Mouse (Mus musculus): ENCODE data around the gene Rpp25l.
"Not testable (repeated sequence)": the region's sequence is repeated elsewhere in the genome, so short reads cannot be mapped to it uniquely, and the experiment has no call there.

DNA sequence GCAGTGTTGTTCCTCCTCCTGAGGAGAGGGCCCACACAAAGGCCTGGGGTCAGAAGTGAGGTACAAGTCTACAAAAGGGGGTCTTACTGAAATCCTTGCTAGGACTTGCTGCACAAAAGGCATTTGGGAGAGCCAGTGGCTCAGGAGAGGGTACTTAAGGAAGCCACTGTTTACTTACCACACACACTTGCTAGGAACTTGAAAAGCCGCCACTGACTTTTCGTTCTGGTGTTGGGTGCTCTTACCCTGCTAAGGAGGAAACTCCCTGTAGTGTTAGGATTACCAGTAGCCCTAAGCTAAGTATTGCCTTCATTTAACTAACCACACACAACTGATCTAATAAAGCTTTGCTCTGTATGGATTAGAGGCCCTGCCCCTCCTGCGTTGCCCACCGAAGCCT is 23.3 kb downstream of the Rpp25l start:
- TF ChIP-seq HCFC1 (IDR thresholded peaks at IDR 0.05; ENCODE audit: borderline replicate concordance, insufficient read depth, low read length); ZC3H11A (IDR thresholded peaks at IDR 0.05; ENCODE audit: borderline replicate concordance, low read depth, low read length); MAFK (IDR thresholded peaks at IDR 0.05; ENCODE audit: insufficient read depth, low read depth, low read length); CHD2 (IDR thresholded peaks at IDR 0.05; ENCODE audit: low read depth, low read length); ZNF384 (IDR thresholded peaks at IDR 0.05; ENCODE audit: low read depth, low read length): not testable (repeated sequence)

Measured in ES-E14 (cell line).